Mouse (Mus musculus): ENCODE measurements around the gene Fgfr2. TPM values are rescaled to one million over a fixed set of nuclear protein-coding genes. Genes with fewer than 3 reads are reported as not detected.

The Fgfr2 gene
- polyA plus RNA-seq, 1 experiment from 2014 or later, result 11.2 TPM

GRCm38 (mm10) chr7:133121661-133122378 lies 1.3 kb downstream of the Fgfr2 start:
- Histone ChIP-seq H3K4me3 (ENCODE audit: low read depth, low read length) (peak overlapping the region; percentile 77), H3K9ac (replicated peaks) (peak overlapping the region; percentile 79), H3K36me3 (replicated peaks; ENCODE audit: insufficient read depth, low read length) (no peaks in the 10 kb centered on the region), H3K4me2 (ENCODE audit: low read depth, low read length) (peak overlapping the region; percentile 79), H3K9me3 (ENCODE audit: low read length) (no peaks in the 10 kb centered on the region), H3K4me1 (ENCODE audit: insufficient read depth) (peaks cover 15% of the 10 kb centered on the region), H3K27me3 (ENCODE audit: insufficient read depth, low read length) (peaks cover 29% of the 10 kb centered on the region), H3K27ac (ENCODE audit: low read depth) (peak overlapping the region; percentile 88)
- TF ChIP-seq EP300 (IDR thresholded peaks at IDR 0.05; ENCODE audit: low read depth) (no peak), CTCF (IDR thresholded peaks at IDR 0.05; ENCODE audit: low read depth) (no peak)
- DNase-seq (peak; percentile 43), ATAC-seq (no peak)
- under 1% methylated on average over 84 of the region's 94 CpGs for WGBS (ENCODE audit: insufficient replicate concordance)

- H3K9me3 ChIP-seq (ENCODE audit: low read length), result no peaks in the 10 kb centered on the region
- H3K4me2 ChIP-seq (ENCODE audit: low read depth, low read length), result peak overlapping the region; percentile 79
- H3K27ac ChIP-seq (ENCODE audit: low read depth), result no peak overlapping the region
- 7% methylated on average over 14 of the region's 14 CpGs for WGBS (ENCODE audit: insufficient replicate concordance)
- H3K27me3 ChIP-seq (ENCODE audit: insufficient read depth, low read length), result peaks cover 29% of the 10 kb centered on the region
- H3K9ac ChIP-seq (replicated peaks), result peak overlapping the region; percentile 79
- no peak for DNase-seq
- H3K36me3 ChIP-seq (replicated peaks; ENCODE audit: insufficient read depth, low read length), result no peaks in the 10 kb centered on the region
- TF ChIP-seq EP300 (IDR thresholded peaks at IDR 0.05; ENCODE audit: low read depth), result no peak
- TF ChIP-seq CTCF (IDR thresholded peaks at IDR 0.05; ENCODE audit: low read depth), result no peak
- H3K4me1 ChIP-seq (ENCODE audit: insufficient read depth), result peaks cover 15% of the 10 kb centered on the region
- ATAC-seq, result no peak
- H3K4me3 ChIP-seq (ENCODE audit: low read depth, low read length), result peak overlapping the region; percentile 77
Observed at GRCm38 (mm10) chr7:133121080-133121607, 2.0 kb downstream of the Fgfr2 start.

GRCm38 (mm10) chr7:133120221-133120751 lies 2.9 kb downstream of the Fgfr2 start:
- 42% methylated on average over 15 of the region's 15 CpGs for WGBS (ENCODE audit: insufficient replicate concordance)
- 0 out of 2 replicates have a peak overlapping the region, but pooled peaks have one; percentile 14 for H3K4me2 ChIP-seq (ENCODE audit: low read depth, low read length)
- peaks cover 27% of the 10 kb centered on the region for H3K27me3 ChIP-seq (ENCODE audit: insufficient read depth, low read length)
- TF ChIP-seq CTCF (IDR thresholded peaks at IDR 0.05; ENCODE audit: low read depth) (no peak), EP300 (IDR thresholded peaks at IDR 0.05; ENCODE audit: low read depth) (no peak)
- H3K4me1 ChIP-seq (ENCODE audit: insufficient read depth), result peaks cover 15% of the 10 kb centered on the region
- no peak overlapping the region for H3K27ac ChIP-seq (ENCODE audit: low read depth)
- H3K9me3 ChIP-seq (ENCODE audit: low read length), result no peaks in the 10 kb centered on the region
- DNase-seq (no peak), ATAC-seq (no peak)
- H3K4me3 ChIP-seq (ENCODE audit: low read depth, low read length), result no peak overlapping the region
- H3K36me3 ChIP-seq (replicated peaks; ENCODE audit: insufficient read depth, low read length), result no peaks in the 10 kb centered on the region
- no peak overlapping the region for H3K9ac ChIP-seq (replicated peaks)

- Histone ChIP-seq H3K27me3 (ENCODE audit: insufficient read depth, low read length) (peaks cover 24% of the 10 kb centered on the region), H3K4me2 (ENCODE audit: low read depth, low read length) (no peak overlapping the region), H3K27ac (ENCODE audit: low read depth) (no peak overlapping the region), H3K9ac (replicated peaks) (no peak overlapping the region), H3K4me1 (ENCODE audit: insufficient read depth) (peaks cover 21% of the 10 kb centered on the region), H3K4me3 (ENCODE audit: low read depth, low read length) (no peak overlapping the region), H3K9me3 (ENCODE audit: low read length) (no peaks in the 10 kb centered on the region), H3K36me3 (replicated peaks; ENCODE audit: insufficient read depth, low read length) (no peaks in the 10 kb centered on the region)
- 52% methylated on average over 2 of the region's 2 CpGs for WGBS (ENCODE audit: insufficient replicate concordance)
- no peak for ATAC-seq
- TF ChIP-seq CTCF (IDR thresholded peaks at IDR 0.05; ENCODE audit: low read depth) (no peak), EP300 (IDR thresholded peaks at IDR 0.05; ENCODE audit: low read depth) (no peak)
- DNase-seq, result no peak
Observed at GRCm38 (mm10) chr7:133117815-133118214, 5.3 kb downstream of the Fgfr2 start.

GRCm38 (mm10) chr7:133116542-133116941 lies 6.6 kb downstream of the Fgfr2 start:
- Histone ChIP-seq H3K4me2 (ENCODE audit: low read depth, low read length) (peak overlapping the region; percentile 68; the same call in 1 of the 2 replicates), H3K27me3 (ENCODE audit: insufficient read depth, low read length) (peaks cover 18% of the 10 kb centered on the region), H3K27ac (ENCODE audit: low read depth) (no peak overlapping the region), H3K4me3 (ENCODE audit: low read depth, low read length) (no peak overlapping the region), H3K9ac (replicated peaks) (no peak overlapping the region), H3K9me3 (ENCODE audit: low read length) (no peaks in the 10 kb centered on the region), H3K36me3 (replicated peaks; ENCODE audit: insufficient read depth, low read length) (no peaks in the 10 kb centered on the region), H3K4me1 (ENCODE audit: insufficient read depth) (peaks cover 26% of the 10 kb centered on the region)
- TF ChIP-seq EP300 (IDR thresholded peaks at IDR 0.05; ENCODE audit: low read depth) (no peak), CTCF (IDR thresholded peaks at IDR 0.05; ENCODE audit: low read depth) (no peak)
- ATAC-seq, result no peak
- DNase-seq, result no peak

- peaks cover 13% of the 10 kb centered on the region for H3K27me3 ChIP-seq (ENCODE audit: insufficient read depth, low read length)
- no peak; the same call in 1 of the 2 replicates for ATAC-seq
- peak overlapping the region; percentile 68 for H3K4me2 ChIP-seq (ENCODE audit: low read depth, low read length)
- TF ChIP-seq EP300 (IDR thresholded peaks at IDR 0.05; ENCODE audit: low read depth) (no peak), CTCF (IDR thresholded peaks at IDR 0.05; ENCODE audit: low read depth) (no peak)
- no peaks in the 10 kb centered on the region for H3K36me3 ChIP-seq (replicated peaks; ENCODE audit: insufficient read depth, low read length)
- no peaks in the 10 kb centered on the region for H3K9me3 ChIP-seq (ENCODE audit: low read length)
- WGBS (ENCODE audit: insufficient replicate concordance), result 18% methylated on average over 15 of the region's 15 CpGs
- H3K9ac ChIP-seq (replicated peaks), result no peak overlapping the region
- H3K4me3 ChIP-seq (ENCODE audit: low read depth, low read length), result peak overlapping the region; percentile 43
- DNase-seq, result peak; percentile 44
- H3K4me1 ChIP-seq (ENCODE audit: insufficient read depth), result peaks cover 24% of the 10 kb centered on the region
- H3K27ac ChIP-seq (ENCODE audit: low read depth), result no peak overlapping the region
Observed at GRCm38 (mm10) chr7:133115886-133116285, 7.3 kb downstream of the Fgfr2 start.

All from liver, postnatal 0 days (tissue).